Mouse (Mus musculus): ENCODE measurements at regions not wholly inside any gene's neighbourhood (a gene's known extent, or its start where the extent isn't known, plus 50 kb on each side); places are given as distances from the start of the nearest gene placed in this dataset.

DNA sequence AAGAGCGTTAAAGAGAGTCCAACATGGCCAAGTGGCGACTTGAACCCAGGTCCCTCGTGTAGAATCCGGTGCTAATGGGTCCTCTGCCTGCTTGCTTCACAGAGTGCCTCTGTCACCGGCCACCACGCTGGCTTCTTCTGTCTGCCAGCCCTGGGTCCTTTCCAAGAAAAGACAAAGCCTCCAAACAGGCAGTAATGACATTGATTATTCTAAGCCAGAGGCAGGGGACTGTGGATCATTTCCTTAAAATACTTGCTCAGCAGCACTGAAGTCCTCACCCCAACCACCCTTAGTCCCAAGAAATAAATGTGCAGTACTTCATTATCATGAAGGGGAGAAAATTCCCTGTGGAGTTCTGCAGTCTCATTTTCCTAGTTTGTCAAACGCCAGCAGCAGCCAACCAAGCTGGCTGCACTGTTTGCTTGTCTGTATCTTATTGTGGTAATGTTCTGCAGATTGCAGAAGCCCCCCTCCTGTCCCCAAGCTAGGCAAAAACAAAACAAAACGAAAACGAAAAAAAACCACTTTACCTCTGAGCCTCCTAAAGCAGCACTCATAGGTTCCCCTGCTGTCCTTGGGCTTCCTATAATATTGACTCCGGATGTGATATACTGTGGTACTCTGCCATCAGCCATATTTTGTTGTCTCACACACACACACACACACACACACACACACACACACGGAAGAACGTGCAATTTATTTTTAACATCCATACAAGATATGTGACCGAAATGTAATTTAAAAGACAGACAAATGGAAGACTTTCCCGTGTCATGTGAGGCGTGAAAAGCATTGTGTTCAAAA is 80.4 kb upstream of the Gnao1 start:
- no peak for ATAC-seq
- no peaks in the 10 kb centered on the region for H3K27me3 ChIP-seq (replicated peaks; ENCODE audit: insufficient read depth, low read length)
- no peaks in the 10 kb centered on the region for H3K4me1 ChIP-seq (ENCODE audit: insufficient read depth, low read depth, low read length)
- no peak overlapping the region for H3K4me2 ChIP-seq (replicated peaks; ENCODE audit: low read depth, low read length)
- WGBS = 75% methylated on average over 15 of the region's 15 CpGs
- no peak overlapping the region for H3K27ac ChIP-seq (ENCODE audit: low read length)
- no peaks in the 10 kb centered on the region for H3K9me3 ChIP-seq (ENCODE audit: low read length)
- H3K4me3 ChIP-seq (ENCODE audit: low read depth, low read length) = no peak overlapping the region
- no peak for DNase-seq (ENCODE audit: low spot score)
- no peak overlapping the region for H3K9ac ChIP-seq (replicated peaks; ENCODE audit: low read depth)
- H3K36me3 ChIP-seq (ENCODE audit: insufficient read depth, low read length) = no peaks in the 10 kb centered on the region
- TF ChIP-seq EP300 (IDR thresholded peaks at IDR 0.05) = no peak
- no peak for TF ChIP-seq CTCF (IDR thresholded peaks at IDR 0.05)

DNA sequence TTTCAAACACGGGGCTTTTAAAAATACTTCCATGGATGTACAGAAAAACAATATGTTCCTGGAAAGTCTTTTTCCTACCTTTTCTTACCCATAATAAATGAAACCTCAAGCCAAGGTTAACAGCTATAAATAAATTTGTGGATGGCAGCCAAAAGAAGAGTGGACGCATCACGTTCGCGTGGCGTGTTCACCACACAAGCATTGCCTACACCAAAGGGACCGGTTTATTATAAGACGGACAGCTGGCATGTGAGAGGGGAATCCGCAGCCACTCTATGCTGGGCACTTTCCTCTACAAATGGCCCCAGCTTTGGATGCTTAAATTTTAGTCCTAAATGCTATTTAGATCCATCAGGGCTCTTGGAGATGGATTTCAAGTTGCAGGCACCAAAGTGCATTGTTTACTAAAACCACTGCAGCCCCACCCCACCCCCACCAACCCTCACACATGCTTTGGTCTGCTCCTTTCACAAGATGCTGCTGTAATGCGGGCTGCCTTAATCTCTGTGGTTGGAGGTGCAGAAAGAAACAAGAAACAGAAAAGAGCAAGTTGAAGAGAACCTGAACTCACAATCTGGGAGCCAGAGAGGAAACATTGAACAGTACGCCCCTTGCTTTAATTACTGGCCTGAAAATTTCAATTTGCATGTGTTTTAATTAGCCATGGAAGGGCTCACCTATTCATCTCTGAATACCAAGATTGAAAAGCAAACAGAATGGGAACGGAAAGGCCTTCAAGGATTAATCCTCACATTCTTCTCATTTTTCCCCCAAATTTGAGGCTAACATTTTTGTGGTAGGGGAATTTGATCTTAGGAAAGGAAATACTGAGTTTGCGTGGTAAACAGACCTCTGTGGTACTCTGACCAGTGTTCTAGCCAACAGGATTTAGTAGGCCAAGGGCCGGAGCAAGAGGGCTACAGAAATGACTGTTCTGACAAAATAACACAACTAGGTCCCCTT is 78.7 kb upstream of the Gnao1 start:
- Histone ChIP-seq H3K36me3 (ENCODE audit: insufficient read depth, low read length) (no peaks in the 10 kb centered on the region), H3K4me3 (ENCODE audit: low read depth, low read length) (no peak overlapping the region), H3K4me2 (replicated peaks; ENCODE audit: low read depth, low read length) (no peak overlapping the region), H3K9me3 (ENCODE audit: low read length) (no peaks in the 10 kb centered on the region), H3K27ac (ENCODE audit: low read length) (no peak overlapping the region), H3K27me3 (replicated peaks; ENCODE audit: insufficient read depth, low read length) (no peaks in the 10 kb centered on the region), H3K4me1 (ENCODE audit: insufficient read depth, low read depth, low read length) (no peaks in the 10 kb centered on the region), H3K9ac (replicated peaks; ENCODE audit: low read depth) (no peak overlapping the region)
- 74% methylated on average over 14 of the region's 14 CpGs for WGBS
- ATAC-seq (no peak), DNase-seq (ENCODE audit: low spot score) (no peak)
- TF ChIP-seq CTCF (IDR thresholded peaks at IDR 0.05) = no peak
- TF ChIP-seq EP300 (IDR thresholded peaks at IDR 0.05) = no peak

DNA sequence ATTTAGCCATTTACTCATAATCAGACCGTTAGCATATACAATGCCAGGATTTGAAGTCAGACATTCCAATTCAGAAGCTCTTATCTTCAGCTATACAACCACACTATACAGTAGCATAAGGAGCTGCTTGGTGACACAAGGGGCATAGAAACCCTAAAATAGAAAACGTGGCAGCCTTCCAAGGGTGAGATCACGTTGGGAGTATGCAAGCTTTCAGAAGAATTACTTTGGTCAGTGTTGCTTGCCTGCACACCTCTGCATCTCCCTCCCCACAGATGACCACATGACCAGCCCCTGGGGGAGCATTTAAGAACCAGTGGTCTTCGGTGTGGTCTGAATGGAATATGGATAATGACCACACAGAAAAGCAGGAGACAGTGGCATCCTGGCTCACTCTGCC is 74.9 kb upstream of the Gnao1 start:
- H3K9me3 ChIP-seq (ENCODE audit: low read length) = no peaks in the 10 kb centered on the region
- TF ChIP-seq EP300 (IDR thresholded peaks at IDR 0.05) (no peak), CTCF (IDR thresholded peaks at IDR 0.05) (no peak)
- H3K36me3 ChIP-seq (ENCODE audit: insufficient read depth, low read length) = no peaks in the 10 kb centered on the region
- no peak overlapping the region for H3K4me2 ChIP-seq (replicated peaks; ENCODE audit: low read depth, low read length)
- WGBS = 44% methylated on average over 4 of the region's 4 CpGs
- H3K9ac ChIP-seq (replicated peaks; ENCODE audit: low read depth) = no peak overlapping the region
- ATAC-seq (no peak), DNase-seq (ENCODE audit: low spot score) (no peak)
- H3K27me3 ChIP-seq (replicated peaks; ENCODE audit: insufficient read depth, low read length) = no peaks in the 10 kb centered on the region
- H3K4me1 ChIP-seq (ENCODE audit: insufficient read depth, low read depth, low read length) = no peaks in the 10 kb centered on the region
- H3K4me3 ChIP-seq (ENCODE audit: low read depth, low read length) = no peak overlapping the region
- no peak overlapping the region for H3K27ac ChIP-seq (ENCODE audit: low read length)

DNA sequence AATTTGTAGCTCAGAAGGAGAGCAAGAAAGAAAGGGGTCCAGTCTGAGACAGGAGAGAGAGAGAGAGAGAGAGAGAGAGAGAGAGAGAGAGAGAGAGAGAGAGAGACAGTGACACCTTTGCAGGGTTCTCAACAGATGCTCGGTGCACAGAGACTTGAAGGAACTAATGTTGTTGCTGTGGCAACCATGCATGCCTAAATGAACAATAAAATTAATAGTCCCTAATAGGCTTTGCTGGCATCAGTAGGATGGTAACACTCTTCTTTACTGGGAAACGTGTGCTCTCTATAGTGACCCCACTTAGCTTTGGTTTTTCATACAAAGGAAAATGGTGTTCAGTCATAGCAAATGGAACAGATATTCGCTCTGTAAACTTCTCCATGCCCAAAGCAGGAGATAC is 69.5 kb upstream of the Gnao1 start:
- H3K36me3 ChIP-seq (ENCODE audit: insufficient read depth, low read length) = no peaks in the 10 kb centered on the region
- ATAC-seq (no peak), DNase-seq (ENCODE audit: low spot score) (no peak)
- H3K9ac ChIP-seq (replicated peaks; ENCODE audit: low read depth) = no peak overlapping the region
- H3K9me3 ChIP-seq (ENCODE audit: low read length) = no peaks in the 10 kb centered on the region
- no peaks in the 10 kb centered on the region for H3K4me1 ChIP-seq (ENCODE audit: insufficient read depth, low read depth, low read length)
- H3K4me2 ChIP-seq (replicated peaks; ENCODE audit: low read depth, low read length) = no peak overlapping the region
- no peaks in the 10 kb centered on the region for H3K27me3 ChIP-seq (replicated peaks; ENCODE audit: insufficient read depth, low read length)
- no peak overlapping the region for H3K4me3 ChIP-seq (ENCODE audit: low read depth, low read length)
- TF ChIP-seq CTCF (IDR thresholded peaks at IDR 0.05) = no peak
- no peak for TF ChIP-seq EP300 (IDR thresholded peaks at IDR 0.05)
- H3K27ac ChIP-seq (ENCODE audit: low read length) = no peak overlapping the region
- 74% methylated on average over 3 of the region's 3 CpGs for WGBS

DNA sequence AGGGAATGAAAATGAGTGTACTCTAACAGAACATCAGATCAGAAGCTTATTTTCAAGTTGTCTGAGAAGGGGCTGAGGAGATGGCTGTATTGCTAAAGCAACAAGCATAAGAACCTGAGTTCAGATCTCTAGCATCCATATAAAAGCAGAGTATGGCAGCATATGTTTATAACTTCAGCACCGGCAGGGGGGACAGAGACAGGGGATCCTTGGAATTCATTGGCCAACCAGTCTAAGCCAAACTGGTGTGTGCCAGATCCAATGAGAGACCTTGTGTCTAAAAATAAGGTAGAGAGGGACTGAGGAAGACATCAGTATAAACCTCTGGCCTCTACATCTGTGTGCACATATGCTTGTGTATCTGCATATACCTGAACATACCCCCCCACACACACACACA is 61.0 kb upstream of the Gnao1 start:
- Histone ChIP-seq H3K4me1 (ENCODE audit: insufficient read depth, low read depth, low read length) (no peaks in the 10 kb centered on the region), H3K4me2 (replicated peaks; ENCODE audit: low read depth, low read length) (no peak overlapping the region), H3K4me3 (ENCODE audit: low read depth, low read length) (no peak overlapping the region), H3K9ac (replicated peaks; ENCODE audit: low read depth) (no peak overlapping the region), H3K36me3 (ENCODE audit: insufficient read depth, low read length) (no peaks in the 10 kb centered on the region), H3K27me3 (replicated peaks; ENCODE audit: insufficient read depth, low read length) (no peaks in the 10 kb centered on the region), H3K9me3 (ENCODE audit: low read length) (no peaks in the 10 kb centered on the region), H3K27ac (ENCODE audit: low read length) (no peak overlapping the region)
- ATAC-seq (no peak), DNase-seq (ENCODE audit: low spot score) (no peak)
- WGBS = 31% methylated on average over 1 of the region's 1 CpGs
- TF ChIP-seq CTCF (IDR thresholded peaks at IDR 0.05) = no peak
- TF ChIP-seq EP300 (IDR thresholded peaks at IDR 0.05) = no peak

DNA sequence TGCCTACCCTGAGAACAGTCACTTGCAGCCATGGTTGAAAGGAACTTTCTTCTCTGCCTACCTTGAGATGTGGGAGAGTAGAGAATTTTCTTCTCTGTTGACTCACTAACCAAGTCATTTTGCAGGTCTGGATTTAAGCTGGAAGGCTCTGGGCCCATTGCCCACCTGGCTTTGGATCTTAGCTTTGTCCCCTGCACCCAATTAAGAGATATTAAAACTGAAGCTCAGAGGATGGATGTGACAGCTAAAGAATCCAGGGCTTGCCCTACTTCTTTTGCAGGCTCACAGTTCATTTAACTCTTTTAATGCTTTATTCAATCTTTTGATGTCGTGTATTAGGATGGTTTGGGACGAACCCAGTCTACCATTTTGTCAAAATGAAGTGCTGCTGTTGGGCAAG is 58.8 kb upstream of the Gnao1 start:
- no peak overlapping the region for H3K4me2 ChIP-seq (replicated peaks; ENCODE audit: low read depth, low read length)
- no peaks in the 10 kb centered on the region for H3K27me3 ChIP-seq (replicated peaks; ENCODE audit: insufficient read depth, low read length)
- TF ChIP-seq EP300 (IDR thresholded peaks at IDR 0.05) (no peak), CTCF (IDR thresholded peaks at IDR 0.05) (no peak)
- H3K36me3 ChIP-seq (ENCODE audit: insufficient read depth, low read length) = no peaks in the 10 kb centered on the region
- 62% methylated on average over 2 of the region's 2 CpGs for WGBS
- H3K9ac ChIP-seq (replicated peaks; ENCODE audit: low read depth) = no peak overlapping the region
- ATAC-seq = no peak
- no peaks in the 10 kb centered on the region for H3K4me1 ChIP-seq (ENCODE audit: insufficient read depth, low read depth, low read length)
- no peak for DNase-seq (ENCODE audit: low spot score)
- no peaks in the 10 kb centered on the region for H3K9me3 ChIP-seq (ENCODE audit: low read length)
- no peak overlapping the region for H3K4me3 ChIP-seq (ENCODE audit: low read depth, low read length)
- no peak overlapping the region for H3K27ac ChIP-seq (ENCODE audit: low read length)
